Mouse (Mus musculus) thymus, postnatal 4 days (tissue): Measurements from ENCODE around the gene Actrt2.

Source experiments
- DNase-seq: peaks from one replicate; pipeline ENCODE4 v3.0.0; 2021

The Actrt2 gene

DNA sequence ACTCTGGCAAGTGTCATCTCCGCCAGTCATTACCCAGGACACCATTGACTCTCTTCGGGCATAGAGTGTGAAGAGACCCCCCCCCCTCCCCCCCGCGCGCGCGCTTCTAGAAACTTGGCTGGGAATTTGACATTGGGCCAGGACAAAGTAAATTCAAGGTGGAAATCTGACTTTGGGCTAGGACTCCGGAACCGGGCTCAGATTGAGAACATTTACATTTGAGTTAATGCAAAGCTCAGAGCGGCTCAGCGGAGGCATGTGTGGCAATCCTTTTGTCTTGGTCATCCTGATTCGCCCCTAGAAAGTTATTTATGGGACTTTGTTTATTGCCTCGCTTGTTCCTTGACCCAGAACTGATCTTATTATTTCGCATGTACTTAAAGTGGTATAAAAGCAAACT lies 14.6 kb upstream of the Actrt2 start:
- DNase-seq, result no peak

DNA sequence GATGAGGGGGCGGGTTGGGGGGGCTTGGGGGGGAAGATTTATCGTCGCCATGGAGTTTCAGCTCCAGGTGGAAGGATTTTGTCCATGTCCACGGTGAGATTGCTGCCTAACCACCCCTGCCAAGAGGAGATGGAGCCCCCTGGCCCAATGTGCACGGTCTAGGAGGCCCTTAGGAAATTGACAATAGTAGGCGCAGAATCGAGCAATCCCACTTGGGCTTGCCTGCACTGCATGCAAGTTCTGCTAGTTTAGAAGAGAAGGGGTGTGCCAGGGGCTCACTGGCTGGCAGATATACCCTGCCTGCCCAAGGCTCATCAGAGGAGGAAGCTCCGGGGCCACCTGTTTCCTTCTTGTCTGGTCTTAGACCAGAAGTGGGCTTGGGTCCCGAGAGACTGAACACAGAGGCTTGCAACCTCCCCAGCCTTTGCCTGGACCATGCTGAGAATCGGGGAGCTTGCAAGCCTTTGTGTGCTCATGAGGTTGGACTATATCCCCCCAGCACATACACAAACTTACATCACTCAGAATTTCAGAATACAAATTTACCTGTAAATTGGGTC lies 7.9 kb upstream of the Actrt2 start:
- DNase-seq, result no peak

DNA sequence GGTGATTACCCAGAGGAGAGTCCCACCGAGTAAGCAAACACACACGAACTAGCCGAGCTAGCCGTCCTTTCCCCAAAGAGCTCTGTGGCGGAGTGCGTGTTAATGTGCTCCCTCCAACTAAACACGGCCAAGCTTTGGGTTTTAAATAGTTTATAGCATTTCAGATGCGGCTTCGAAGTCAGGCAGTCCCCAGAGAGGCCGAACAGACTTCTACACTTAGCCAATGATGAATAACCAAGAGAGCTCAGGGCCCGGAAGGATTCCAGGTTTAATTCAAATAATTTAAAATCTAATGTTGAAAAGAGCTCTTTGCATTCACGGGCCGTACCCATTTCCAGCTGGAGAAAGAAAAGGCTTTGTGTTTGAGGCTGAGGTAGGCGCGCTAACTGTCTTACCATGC lies 7.3 kb upstream of the Actrt2 start:
- DNase-seq, result no peak

DNA sequence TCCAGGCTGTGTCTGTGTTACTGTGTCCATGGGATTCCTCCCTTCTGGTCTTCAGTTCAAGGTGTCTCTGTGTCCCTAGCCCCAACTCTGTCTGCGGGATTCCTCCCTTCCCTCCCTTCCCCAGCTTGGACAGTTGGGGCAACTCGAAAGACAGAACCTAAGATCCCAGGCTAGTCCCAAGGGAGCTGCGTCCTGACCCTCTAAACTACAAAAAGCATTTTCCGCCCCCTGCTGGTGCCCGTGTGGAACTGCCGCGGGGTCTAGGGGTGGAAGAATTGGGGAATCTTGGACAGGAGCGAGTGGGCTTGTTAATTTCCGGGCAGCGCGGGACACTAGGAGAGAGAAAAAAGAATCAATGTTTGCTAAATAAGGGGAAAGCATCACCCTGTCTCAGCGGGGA lies 6.9 kb upstream of the Actrt2 start:
- DNase-seq, result peak; percentile 63

- no peak for DNase-seq
Observed at GRCm38 (mm10) chr4:154673986-154674385, 6.3 kb upstream of the Actrt2 start.

GRCm38 (mm10) chr4:154672027-154672426 lies 4.4 kb upstream of the Actrt2 start:
- DNase-seq, result no peak

DNA sequence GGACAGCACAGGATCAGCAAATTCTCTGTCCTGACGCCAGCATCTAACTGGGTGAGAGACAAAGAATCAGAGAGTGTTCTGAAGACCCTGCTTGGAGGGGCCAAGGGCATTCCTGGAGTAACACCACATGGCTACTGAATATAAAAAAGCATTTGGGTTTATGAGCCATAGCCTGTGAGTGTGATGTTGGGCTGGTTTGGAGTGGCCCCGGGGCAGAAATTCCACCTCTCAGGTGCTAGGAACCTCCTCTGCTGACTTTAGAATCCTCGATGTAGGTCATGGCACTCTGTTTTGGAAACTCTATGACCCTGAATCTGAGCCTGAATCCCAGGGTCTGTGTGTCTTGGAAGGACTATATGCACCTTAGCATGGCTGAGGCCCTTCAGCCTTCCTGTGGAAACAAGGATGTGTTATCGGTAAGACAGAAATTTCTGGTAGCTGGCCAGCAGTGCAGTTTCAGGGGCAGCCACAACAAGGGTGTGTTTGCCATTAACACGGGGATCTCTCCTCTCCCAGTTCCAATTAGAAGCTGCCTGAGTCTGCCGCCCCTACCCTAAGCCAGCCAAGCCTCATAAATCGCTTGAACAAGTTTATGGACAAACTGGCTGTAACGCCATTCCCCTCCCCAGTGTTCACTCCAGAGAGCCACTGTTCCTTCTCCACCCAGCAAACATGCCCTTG lies 3.7 kb upstream of the Actrt2 start:
- DNase-seq, result no peak

GRCm38 (mm10) chr4:154662681-154663215 lies 4.9 kb downstream of the Actrt2 start:
- DNase-seq, result no peak

GRCm38 (mm10) chr4:154661256-154661655 lies 6.4 kb downstream of the Actrt2 start:
- DNase-seq, result no peak

DNA sequence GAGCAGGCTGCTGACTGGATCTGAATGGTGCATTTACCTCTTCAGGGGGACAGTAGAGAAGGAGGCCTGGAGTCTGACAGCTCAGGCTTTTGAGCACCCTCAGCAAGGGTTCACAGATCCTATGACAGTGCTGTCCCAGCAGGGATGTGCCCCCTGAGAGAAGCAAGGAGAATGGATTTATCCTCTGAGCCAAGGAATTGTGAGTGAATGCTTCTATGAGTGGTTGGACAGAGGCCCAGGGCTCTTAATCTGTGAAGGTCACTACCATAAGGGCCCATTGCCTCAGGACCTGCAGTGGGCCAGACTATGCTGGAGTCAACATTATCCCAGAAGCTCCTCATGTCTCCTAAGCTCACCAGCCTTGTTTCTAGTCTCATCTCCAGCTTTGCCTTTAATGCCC lies 7.6 kb downstream of the Actrt2 start:
- no peak for DNase-seq

- DNase-seq, result no peak
Observed at GRCm38 (mm10) chr4:154655134-154655910, 12.3 kb downstream of the Actrt2 start.

- no peak for DNase-seq
Observed at GRCm38 (mm10) chr4:154652494-154652893, 15.2 kb downstream of the Actrt2 start.

GRCm38 (mm10) chr4:154649083-154649747 lies 18.5 kb downstream of the Actrt2 start:
- no peak for DNase-seq

GRCm38 (mm10) chr4:154642496-154642895 lies 25.2 kb downstream of the Actrt2 start:
- DNase-seq, result no peak

DNA sequence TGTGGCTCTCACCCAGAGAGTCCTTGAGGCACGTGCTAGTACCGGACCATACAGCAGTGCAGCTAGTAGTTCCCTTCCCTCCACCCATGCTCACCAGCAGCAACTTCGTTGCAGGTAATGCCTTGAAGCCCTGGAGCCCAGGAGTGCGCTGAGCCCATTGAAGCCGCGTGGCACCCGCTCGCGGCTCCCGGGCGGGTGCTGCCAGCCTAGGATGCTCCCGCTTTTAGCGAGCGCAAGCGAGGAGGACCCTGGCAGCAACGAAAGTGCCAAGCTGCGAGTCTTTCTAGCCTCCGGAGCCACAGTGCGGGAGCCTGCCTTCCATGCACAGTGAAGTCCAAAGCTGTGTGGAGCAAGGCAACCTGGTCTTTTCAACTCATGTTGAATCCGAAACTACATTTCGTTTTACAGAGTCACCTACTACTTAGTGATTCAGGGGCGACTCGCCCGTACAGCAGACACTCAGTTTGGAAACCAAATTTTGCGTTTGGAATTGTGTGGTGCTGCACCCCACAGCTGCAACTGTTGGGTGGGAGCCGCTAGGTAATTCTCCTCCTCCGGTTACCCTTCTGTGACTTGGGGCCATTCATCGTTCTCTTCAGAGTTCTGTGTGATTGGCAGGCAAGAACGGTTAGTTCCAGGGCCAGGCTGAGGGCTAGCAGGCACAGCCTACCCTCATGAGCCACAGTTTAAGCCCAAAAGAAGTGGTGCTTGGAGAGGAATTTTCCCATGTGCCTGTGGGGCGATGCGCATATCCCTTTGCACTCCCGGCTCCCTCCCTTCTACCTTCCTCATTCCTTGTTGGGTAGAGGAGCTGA lies 26.2 kb downstream of the Actrt2 start:
- DNase-seq, result no peak

- no peak for DNase-seq
Observed at GRCm38 (mm10) chr4:154640443-154641295, 27.0 kb downstream of the Actrt2 start.

DNA sequence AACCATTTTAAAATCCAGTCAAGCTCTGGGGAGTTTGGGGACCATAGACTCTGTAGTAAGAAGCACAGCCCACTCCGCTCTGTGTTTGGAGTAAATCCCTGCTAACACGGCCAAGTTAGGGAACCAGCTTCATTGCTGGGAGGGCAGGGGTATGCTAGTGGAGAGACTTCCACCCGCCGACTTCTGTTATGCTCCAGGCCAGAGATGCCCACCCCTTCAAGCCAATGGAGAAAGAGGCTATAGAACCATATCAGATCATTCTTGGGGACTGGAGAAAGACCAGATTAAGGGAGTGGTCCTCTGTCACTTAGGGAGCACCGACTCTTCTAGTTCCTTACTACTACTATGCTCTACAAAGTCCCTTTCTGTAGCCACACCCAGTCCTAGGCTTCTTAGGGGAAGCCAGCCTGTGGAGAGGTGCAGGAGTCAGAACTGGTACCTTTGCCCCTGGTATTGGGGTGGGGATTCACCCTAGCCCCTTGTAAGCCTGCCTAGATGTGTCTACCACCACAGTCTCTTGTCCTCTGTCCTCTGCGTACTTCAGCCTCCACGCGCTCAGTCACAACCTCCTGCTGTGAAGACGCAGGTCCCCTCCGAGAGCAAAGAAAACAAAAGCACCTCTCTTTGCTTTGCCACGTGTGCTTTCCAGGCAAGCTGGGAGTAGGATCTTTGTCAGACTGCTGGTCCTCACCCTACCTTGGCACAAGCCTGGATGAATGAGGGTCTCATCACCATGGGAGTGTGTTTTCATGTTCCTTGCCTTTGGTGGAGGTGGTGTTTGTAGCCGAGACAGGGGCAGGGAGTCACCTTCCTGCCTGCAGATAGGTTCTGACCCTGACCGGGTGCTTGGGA lies 27.9 kb downstream of the Actrt2 start:
- no peak for DNase-seq

DNA sequence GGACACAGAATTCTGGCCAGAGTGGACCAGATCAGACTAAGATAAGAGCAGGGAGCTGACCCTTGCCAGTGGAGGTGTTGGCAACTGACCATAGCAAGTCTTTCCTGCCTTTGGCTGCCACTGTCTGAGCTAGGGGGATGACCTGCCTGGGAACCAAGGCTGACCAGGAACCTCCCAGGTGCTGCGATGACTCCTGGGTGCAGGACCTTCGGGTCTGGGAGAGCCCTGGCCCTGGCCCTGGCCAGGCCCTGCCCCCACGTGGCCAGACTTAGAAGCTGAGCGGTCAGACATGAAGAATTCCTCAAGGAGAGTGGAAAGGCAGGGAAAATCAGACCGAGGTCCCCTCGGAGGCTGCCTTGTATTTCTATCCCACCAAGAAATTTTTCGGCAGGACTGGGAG lies 28.5 kb downstream of the Actrt2 start:
- DNase-seq, result no peak

DNA sequence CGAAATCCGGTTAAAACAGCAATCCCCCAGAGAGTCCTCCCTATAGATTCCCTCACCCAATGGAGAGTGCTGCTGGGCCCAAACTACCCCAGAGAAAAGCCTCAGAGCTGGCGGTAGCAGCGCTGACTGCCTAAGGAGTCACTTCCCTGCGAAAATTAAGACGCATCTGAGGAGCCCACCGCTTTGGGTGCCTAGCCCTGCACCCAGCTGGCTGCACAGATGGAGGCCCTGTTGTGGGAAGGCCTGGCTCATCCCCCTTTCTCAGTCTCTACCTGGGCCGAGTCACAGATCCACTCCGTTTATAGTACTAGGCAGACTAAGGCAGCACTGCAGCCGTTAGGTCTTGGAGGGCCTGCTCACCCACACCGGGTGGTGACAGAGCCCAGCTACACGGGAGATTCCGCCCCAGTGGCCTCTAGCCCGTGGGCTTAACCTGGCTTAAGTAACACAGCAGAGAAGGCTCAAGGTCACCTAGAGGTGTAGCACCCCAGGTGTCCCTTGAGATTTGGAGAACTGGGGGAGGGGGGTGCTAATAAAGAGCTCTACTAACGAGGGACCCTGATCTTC lies 29.3 kb downstream of the Actrt2 start:
- no peak for DNase-seq
